Mouse (Mus musculus) neutrophil, adult 5-6 weeks (primary cell): ENCODE measurements around the gene Map6. TPM values are rescaled to one million over a fixed set of nuclear protein-coding genes. Genes with fewer than 3 reads are reported as not detected.

Source experiments
- ATAC-seq: fragments of 151-379, 151-347 bp; 2 replicates; pipeline ENCODE4 v1.8.0; 2017; ENCODE audit warnings: mild to moderate bottlenecking, moderate TSS enrichment; ENCODE audit not compliant: insufficient number of reproducible peaks, poor library complexity, low FRiP score, severe bottlenecking; ENCODE audit errors: extremely low read depth
- total RNA-seq: library from RNA; stranded (forward); fragments of 200-1000 nt; gene quantifications from 2 replicates; pipeline ENCODE4 v1.2.3, GENCODE M21; 2017

Map6 gene
- total RNA-seq, 1 experiment from 2014 or later = 0.93 TPM

- no peak for ATAC-seq
These were observed 12.2 kb upstream of the Map6 start for GRCm38 (mm10) chr7:99255006-99255405.

GRCm38 (mm10) chr7:99261900-99262299, 5.3 kb upstream of the Map6 start:
- ATAC-seq = no peak

GRCm38 (mm10) chr7:99263509-99263908, 3.7 kb upstream of the Map6 start:
- ATAC-seq = no peak

GRCm38 (mm10) chr7:99264597-99264996, 2.6 kb upstream of the Map6 start:
- ATAC-seq = no peak

- no peak for ATAC-seq
These were observed 754 bp downstream of the Map6 start for GRCm38 (mm10) chr7:99267897-99268505.

GRCm38 (mm10) chr7:99268506-99268900, 1.3 kb downstream of the Map6 start:
- no peak for ATAC-seq

- no peak for ATAC-seq
These were observed 2.0 kb downstream of the Map6 start for GRCm38 (mm10) chr7:99268951-99269945.

GRCm38 (mm10) chr7:99271630-99272029, 4.4 kb downstream of the Map6 start:
- no peak for ATAC-seq

- no peak for ATAC-seq
These were observed 7.9 kb downstream of the Map6 start for GRCm38 (mm10) chr7:99275131-99275530.

- ATAC-seq = no peak
These were observed 9.4 kb downstream of the Map6 start for GRCm38 (mm10) chr7:99276679-99277078.

GRCm38 (mm10) chr7:99278309-99278708, 11.1 kb downstream of the Map6 start:
- no peak for ATAC-seq

GRCm38 (mm10) chr7:99279586-99279985, 12.3 kb downstream of the Map6 start:
- ATAC-seq = no peak

- ATAC-seq = no peak
These were observed 20.0 kb downstream of the Map6 start for GRCm38 (mm10) chr7:99287287-99287686.

- ATAC-seq = no peak
These were observed 22.8 kb downstream of the Map6 start for GRCm38 (mm10) chr7:99290008-99290407.

- ATAC-seq = no peak
These were observed 23.7 kb downstream of the Map6 start for GRCm38 (mm10) chr7:99290925-99291324.

GRCm38 (mm10) chr7:99294198-99294780, 27.0 kb downstream of the Map6 start:
- ATAC-seq = no peak

GRCm38 (mm10) chr7:99295104-99295503, 27.9 kb downstream of the Map6 start:
- no peak for ATAC-seq

- ATAC-seq = no peak
These were observed 33.5 kb downstream of the Map6 start for GRCm38 (mm10) chr7:99300650-99301175.

GRCm38 (mm10) chr7:99304029-99304428, 36.8 kb downstream of the Map6 start:
- ATAC-seq = no peak

- no peak for ATAC-seq
These were observed 37.7 kb downstream of the Map6 start for GRCm38 (mm10) chr7:99304949-99305372.
